Mouse (Mus musculus): ENCODE measurements around the gene Sstr3. TPM values are rescaled to one million over a fixed set of nuclear protein-coding genes. Genes with fewer than 3 reads are reported as not detected.

Gene Sstr3
- polyA plus RNA-seq, 1 experiment from 2014 or later = 0.04 TPM

- 47% methylated on average over 3 of the region's 3 CpGs for WGBS
- H3K4me1 ChIP-seq = peaks cover 12% of the 10 kb centered on the region; the same call in 1 of the 2 replicates
- no peak overlapping the region for H3K27ac ChIP-seq
- H3K4me2 ChIP-seq = no peak overlapping the region
- no peak for ATAC-seq (ENCODE audit: insufficient number of reproducible peaks, low FRiP score, low TSS enrichment, low read depth)
- H3K9me3 ChIP-seq = no peaks in the 10 kb centered on the region
- H3K36me3 ChIP-seq = no peaks in the 10 kb centered on the region
- no peak overlapping the region for H3K9ac ChIP-seq
- H3K27me3 ChIP-seq = peaks cover 39% of the 10 kb centered on the region; the same call in 1 of the 2 replicates
- H3K4me3 ChIP-seq = no peak overlapping the region
Observed at GRCm38 (mm10) chr15:78541606-78542005, 2.9 kb downstream of the Sstr3 start.

- Histone ChIP-seq H3K9me3 (no peaks in the 10 kb centered on the region), H3K27me3 (peaks cover 39% of the 10 kb centered on the region; the same call in 1 of the 2 replicates), H3K4me2 (no peak overlapping the region), H3K27ac (no peak overlapping the region), H3K4me3 (no peak overlapping the region), H3K4me1 (peaks cover 12% of the 10 kb centered on the region; the same call in 1 of the 2 replicates), H3K9ac (no peak overlapping the region), H3K36me3 (no peaks in the 10 kb centered on the region)
- ATAC-seq (ENCODE audit: insufficient number of reproducible peaks, low FRiP score, low TSS enrichment, low read depth) = no peak
- 78% methylated on average over 3 of the region's 3 CpGs for WGBS
Observed at GRCm38 (mm10) chr15:78541036-78541435, 3.4 kb downstream of the Sstr3 start.

GRCm38 (mm10) chr15:78535723-78536421 lies 8.6 kb downstream of the Sstr3 start:
- peaks cover 13% of the 10 kb centered on the region; the same call in 1 of the 2 replicates for H3K27me3 ChIP-seq
- H3K9ac ChIP-seq = no peak overlapping the region
- H3K4me3 ChIP-seq = no peak overlapping the region
- peaks cover 14% of the 10 kb centered on the region for H3K4me1 ChIP-seq
- no peak overlapping the region for H3K27ac ChIP-seq
- H3K36me3 ChIP-seq = no peaks in the 10 kb centered on the region
- WGBS = 59% methylated on average over 10 of the region's 10 CpGs
- H3K9me3 ChIP-seq = no peaks in the 10 kb centered on the region
- no peak for ATAC-seq (ENCODE audit: insufficient number of reproducible peaks, low FRiP score, low TSS enrichment, low read depth)
- H3K4me2 ChIP-seq = no peak overlapping the region

- Histone ChIP-seq H3K9ac (no peak overlapping the region), H3K9me3 (no peaks in the 10 kb centered on the region), H3K4me2 (no peak overlapping the region), H3K36me3 (no peaks in the 10 kb centered on the region), H3K27me3 (no peaks in the 10 kb centered on the region), H3K4me3 (no peak overlapping the region), H3K4me1 (peaks cover 37% of the 10 kb centered on the region), H3K27ac (no peak overlapping the region)
- WGBS = 73% methylated on average over 10 of the region's 10 CpGs
- ATAC-seq (ENCODE audit: insufficient number of reproducible peaks, low FRiP score, low TSS enrichment, low read depth) = no peak
Observed at GRCm38 (mm10) chr15:78533346-78533835, 11.1 kb downstream of the Sstr3 start.

- Histone ChIP-seq H3K4me3 (no peak overlapping the region), H3K4me2 (no peak overlapping the region), H3K36me3 (no peaks in the 10 kb centered on the region), H3K27ac (peak overlapping the region; percentile 73), H3K27me3 (no peaks in the 10 kb centered on the region), H3K9ac (no peak overlapping the region), H3K9me3 (no peaks in the 10 kb centered on the region), H3K4me1 (peaks cover 42% of the 10 kb centered on the region)
- ATAC-seq (ENCODE audit: insufficient number of reproducible peaks, low FRiP score, low TSS enrichment, low read depth) = no peak
- 64% methylated on average over 10 of the region's 10 CpGs for WGBS
Observed at GRCm38 (mm10) chr15:78532566-78533345, 11.7 kb downstream of the Sstr3 start.

GRCm38 (mm10) chr15:78531901-78532469 lies 12.5 kb downstream of the Sstr3 start:
- Histone ChIP-seq H3K4me1 (peaks cover 46% of the 10 kb centered on the region), H3K4me3 (peak overlapping the region; percentile 32), H3K9me3 (no peaks in the 10 kb centered on the region), H3K36me3 (no peaks in the 10 kb centered on the region), H3K9ac (peak overlapping the region; percentile 28; the same call in 1 of the 2 replicates), H3K27ac (peak overlapping the region; percentile 82), H3K27me3 (no peaks in the 10 kb centered on the region), H3K4me2 (peak overlapping the region; percentile 56)
- WGBS = under 1% methylated on average over 25 of the region's 25 CpGs
- ATAC-seq (ENCODE audit: insufficient number of reproducible peaks, low FRiP score, low TSS enrichment, low read depth) = peak; percentile 80

- H3K9me3 ChIP-seq = no peaks in the 10 kb centered on the region
- H3K4me1 ChIP-seq = peaks cover 46% of the 10 kb centered on the region
- no peak overlapping the region for H3K9ac ChIP-seq
- H3K4me2 ChIP-seq = peak overlapping the region; percentile 56; the same call in 1 of the 2 replicates
- ATAC-seq (ENCODE audit: insufficient number of reproducible peaks, low FRiP score, low TSS enrichment, low read depth) = no peak
- H3K27ac ChIP-seq = peak overlapping the region; percentile 82
- WGBS = 66% methylated on average over 4 of the region's 4 CpGs
- peak overlapping the region; percentile 32; the same call in 1 of the 2 replicates for H3K4me3 ChIP-seq
- 0 out of 2 replicates have a peak, but pooled peaks cover 1% of the 10 kb centered on the region for H3K36me3 ChIP-seq
- H3K27me3 ChIP-seq = no peaks in the 10 kb centered on the region
Observed at GRCm38 (mm10) chr15:78531451-78531720, 13.1 kb downstream of the Sstr3 start.

- H3K27ac ChIP-seq = peak within 1 kb of the TSS; percentile 82
- peak within 1 kb of the TSS; percentile 32 for H3K4me3 ChIP-seq
- no peaks in the 10 kb centered on the region for H3K9me3 ChIP-seq
- 69% methylated on average over 17 of the region's 17 CpGs for WGBS
- no peak for ATAC-seq (ENCODE audit: insufficient number of reproducible peaks, low FRiP score, low TSS enrichment, low read depth)
- H3K9ac ChIP-seq = peak within 1 kb of the TSS; percentile 28; the same call in 1 of the 2 replicates
- peak within 1 kb of the TSS; percentile 56 for H3K4me2 ChIP-seq
- no peaks in the 10 kb centered on the region for H3K27me3 ChIP-seq
- H3K36me3 ChIP-seq = 0 out of 2 replicates have a peak, but pooled peaks cover 3% of the 10 kb centered on the region
- peaks cover 46% of the 10 kb centered on the region for H3K4me1 ChIP-seq
Observed at GRCm38 (mm10) chr15:78530671-78531450, 13.6 kb downstream of the Sstr3 start, which contains the start of gene C1qtnf6. C1qtnf6 (minus strand) TSS chr15:78531416.

- peak overlapping the region; percentile 44; the same call in 1 of the 2 replicates for H3K4me3 ChIP-seq
- H3K4me1 ChIP-seq = peaks cover 46% of the 10 kb centered on the region
- WGBS = 72% methylated on average over 3 of the region's 3 CpGs
Observed at GRCm38 (mm10) chr15:78530141-78530540, 14.3 kb downstream of the Sstr3 start.

GRCm38 (mm10) chr15:78529428-78529990 lies 15.0 kb downstream of the Sstr3 start:
- ATAC-seq (ENCODE audit: insufficient number of reproducible peaks, low FRiP score, low TSS enrichment, low read depth) = peak; percentile 72
- H3K27me3 ChIP-seq = no peaks in the 10 kb centered on the region
- H3K27ac ChIP-seq = peak overlapping the region; percentile 79
- H3K4me3 ChIP-seq = peak overlapping the region; percentile 44
- peak overlapping the region; percentile 54 for H3K9ac ChIP-seq
- H3K9me3 ChIP-seq = no peaks in the 10 kb centered on the region
- WGBS = 4% methylated on average over 15 of the region's 15 CpGs
- H3K4me2 ChIP-seq = peak overlapping the region; percentile 72
- H3K36me3 ChIP-seq = peaks cover 12% of the 10 kb centered on the region; the same call in 1 of the 2 replicates
- H3K4me1 ChIP-seq = peaks cover 46% of the 10 kb centered on the region

More at GRCm38 (mm10) chr15:78530141-78530540, 14.3 kb downstream of the Sstr3 start:
- Histone ChIP-seq H3K27ac (peak overlapping the region; percentile 79), H3K9ac (peak overlapping the region; percentile 54; the same call in 1 of the 2 replicates), H3K27me3 (no peaks in the 10 kb centered on the region), H3K4me2 (peak overlapping the region; percentile 72), H3K36me3 (peaks cover 6% of the 10 kb centered on the region; the same call in 1 of the 2 replicates), H3K9me3 (no peaks in the 10 kb centered on the region)
- no peak for ATAC-seq (ENCODE audit: insufficient number of reproducible peaks, low FRiP score, low TSS enrichment, low read depth)
